Comparison of ENCODE assay signal across 22 mouse cellular contexts in the genomic region with DNA sequence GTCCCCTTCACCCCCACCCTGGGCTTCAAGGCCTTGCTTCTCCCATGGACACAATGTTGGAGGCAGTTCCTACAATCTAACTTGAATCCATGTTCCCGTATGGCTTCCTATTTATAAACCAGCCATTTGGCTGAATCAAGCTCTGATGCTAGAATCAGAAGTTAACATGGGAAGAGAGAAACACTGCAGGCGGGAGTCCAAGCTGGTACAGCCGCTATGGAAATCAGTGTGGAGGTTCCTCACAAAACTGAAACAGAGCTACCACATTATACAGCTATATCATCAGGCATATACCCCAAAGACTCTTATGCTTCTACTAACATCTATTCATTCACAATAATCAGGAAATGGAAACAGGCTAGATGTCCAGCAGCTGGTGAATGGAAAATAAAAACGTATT.
DNase-seq lines count a peak whose midpoint lies in the region; ATAC-seq and TF ChIP-seq lines count a peak whose summit lies in the region.
"Had no signal": no experiment of that assay in that cellular context is flagged by ENCODE, and none has a peak within 500 bp of the region (broad histone marks: within the 10 kb centered on the region; RNA-seq: fewer than 3 reads in every experiment).

No protein-coding gene starts in this region.

- H3K9me3 ChIP-seq in heart, embryonic 11.5 days (replicated peaks; ENCODE audit: control insufficient read depth, low read length), result no peaks in the 10 kb centered on the region
- H3K9me3 ChIP-seq: forebrain, embryonic 15.5 days; heart, embryonic 13.5 days; limb, embryonic 10.5 days had no signal

- no peak for ATAC-seq in heart, embryonic 11.5 days (replicated peaks; ENCODE audit: insufficient number of reproducible peaks, low FRiP score, low TSS enrichment)
- ATAC-seq: forebrain, embryonic 15.5 days had no signal

- 80% methylated on average over 4 of the region's 4 CpGs for WGBS in heart, embryonic 11.5 days (ENCODE audit: insufficient replicate concordance)
- WGBS in cerebellum, adult 2 months, result 91% methylated on average over 4 of the region's 4 CpGs

- intact Hi-C loops in left cerebral cortex, postnatal 25 days (cut with DNase I), result no loop called here

- TF ChIP-seq POLR2A in cerebellum, adult 2 months (IDR thresholded peaks at IDR 0.05; ENCODE audit: borderline replicate concordance, insufficient read depth, low read length), result no peak

- H3K9ac ChIP-seq in heart, embryonic 11.5 days (ENCODE audit: low read depth, low read length), result no peak overlapping the region
- H3K9ac ChIP-seq: forebrain, embryonic 15.5 days; heart, embryonic 13.5 days had no signal

- no peaks in the 10 kb centered on the region for H3K27me3 ChIP-seq in heart, embryonic 11.5 days (ENCODE audit: control insufficient read depth, insufficient read depth, low read length)
- no peaks in the 10 kb centered on the region for H3K27me3 ChIP-seq in cerebellum, adult 2 months (ENCODE audit: control insufficient read depth, insufficient read depth, low read length)
- H3K27me3 ChIP-seq: forebrain, embryonic 15.5 days; heart, embryonic 13.5 days had no signal

- H3K36me3 ChIP-seq in heart, embryonic 11.5 days (ENCODE audit: control insufficient read depth, insufficient read depth, low read length), result no peaks in the 10 kb centered on the region
- H3K36me3 ChIP-seq: forebrain, embryonic 15.5 days; heart, embryonic 13.5 days; limb, embryonic 10.5 days had no signal

- H3K4me3 ChIP-seq in heart, embryonic 11.5 days (ENCODE audit: low read depth, low read length), result no peak overlapping the region
- H3K4me3 ChIP-seq in cerebellum, adult 2 months (replicated peaks; ENCODE audit: insufficient read depth, low read depth, low read length), result no peak overlapping the region
- H3K4me3 ChIP-seq: erythroblast, embryonic 14.5 days; forebrain, embryonic 15.5 days; heart, embryonic 13.5 days; limb, embryonic 10.5 days had no signal

- TF ChIP-seq CTCF in cerebellum, adult 2 months (IDR thresholded peaks at IDR 0.05; ENCODE audit: borderline replicate concordance, insufficient read depth, low read depth, low read length), result no peak

- no peak overlapping the region for H3K4me2 ChIP-seq in heart, embryonic 11.5 days
- H3K4me2 ChIP-seq: forebrain, embryonic 15.5 days; heart, embryonic 13.5 days; liver, embryonic 11.5 days; midbrain, embryonic 11.5 days had no signal

- H3K4me1 ChIP-seq in heart, embryonic 11.5 days (ENCODE audit: control insufficient read depth, insufficient read depth, low read length), result no peaks in the 10 kb centered on the region
- H3K4me1 ChIP-seq in cerebellum, adult 2 months (ENCODE audit: control insufficient read depth, insufficient read depth, low read length), result no peaks in the 10 kb centered on the region
- H3K4me1 ChIP-seq: forebrain, embryonic 15.5 days; heart, embryonic 13.5 days had no signal

- H3K27ac ChIP-seq in heart, embryonic 11.5 days (ENCODE audit: low read depth, low read length), result no peak overlapping the region
- no peak overlapping the region for H3K27ac ChIP-seq in cerebellum, adult 2 months (ENCODE audit: insufficient read depth, low read length)
- H3K27ac ChIP-seq: forebrain, embryonic 15.5 days; heart, embryonic 13.5 days; limb, embryonic 10.5 days; macrophage; stomach, postnatal 0 days had no signal

- DNase-seq in heart, adult 11 months, result peak; percentile 54
- peak; percentile 12 for DNase-seq in layer of hippocampus, adult 8-10 months (ENCODE audit: low spot score in 2 of 2)
- peak; percentile 20 to 84 for DNase-seq in left cerebral cortex, postnatal 25 days (ENCODE audit: low spot score in 2 of 2)
- peak; percentile 65 for DNase-seq in telencephalon, adult 2 months (ENCODE audit: low read depth, low spot score)
- DNase-seq in cerebellum, adult 2 months, result no peak
- DNase-seq in kidney, adult 8-10 months, result no peak
- no peak for DNase-seq in neural tube, embryonic 10.5 days (ENCODE audit: extremely low spot score, low spot score)
- DNase-seq: gastrocnemius, postnatal 14 days; heart, postnatal 36 days; kidney, adult 18-20 months; kidney, postnatal 25 days; lung, adult 2 months; thymus, postnatal 25 days had no signal

Comparison
In these comparisons a context has a peak if more than half of its experiments do, and no peak if none do; other contexts are left out.
1. DNase-seq: peak in heart, adult 11 months (single experiment), layer of hippocampus, adult 8-10 months (2 of 2), left cerebral cortex, postnatal 25 days (2 of 2) and telencephalon, adult 2 months (single experiment); none in cerebellum, adult 2 months (0 of 2), kidney, adult 8-10 months (0 of 2) and neural tube, embryonic 10.5 days (single experiment).